Mouse (Mus musculus) hindlimb bud, embryonic 11.5 days (tissue): Measurements from ENCODE around the gene Tomm20.
"Not testable (repeated sequence)": the region's sequence is repeated elsewhere in the genome, so short reads cannot be mapped to it uniquely, and the experiment has no call there.

ENCODE experiments used
- DNase-seq: peaks from one replicate; pipeline ENCODE4 v3.0.0-alpha.2; 2012; ENCODE audit warnings: low read depth, low spot score; ENCODE audit errors: extremely low spot score

Tomm20 gene

DNA sequence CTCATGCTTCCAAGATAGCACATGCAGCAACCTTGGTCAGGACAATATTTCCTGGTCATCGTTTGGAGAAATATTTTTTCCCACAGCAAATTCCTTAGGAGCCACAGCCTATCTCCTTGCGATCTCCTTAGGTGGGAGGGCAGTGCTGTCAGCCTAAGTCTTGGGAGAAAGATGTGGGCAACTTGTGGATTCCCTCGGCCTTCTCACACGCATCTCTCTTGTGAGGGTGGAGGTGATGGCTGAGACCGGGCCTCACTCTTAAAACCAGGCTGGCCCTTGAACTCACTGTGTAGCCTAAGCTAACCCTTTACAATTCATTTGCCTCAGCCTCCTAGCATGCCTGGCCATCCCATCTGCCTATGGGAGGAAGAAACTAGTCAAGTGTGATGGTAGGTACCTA, 25.9 kb downstream of the Tomm20 start:
- DNase-seq: no peak

DNA sequence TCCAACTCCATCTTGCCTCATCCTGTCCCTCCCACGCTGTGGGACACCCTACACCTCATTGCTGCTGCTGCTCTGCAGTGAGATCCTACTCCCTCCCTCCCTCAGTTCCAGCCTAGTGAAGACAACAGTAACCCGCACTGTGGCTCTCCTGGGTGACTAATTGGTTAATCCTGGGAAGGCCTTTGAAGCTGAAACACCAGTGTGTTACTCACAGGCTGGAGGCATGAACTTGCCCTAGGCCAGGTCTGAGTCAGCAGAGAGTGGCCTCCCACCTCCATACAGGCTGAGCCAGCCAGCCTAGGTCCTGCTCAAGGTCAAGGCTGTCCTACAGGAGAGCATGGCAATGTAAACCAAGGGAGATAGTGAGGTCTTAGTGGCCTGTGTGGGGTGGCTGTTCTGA, 26.4 kb downstream of the Tomm20 start:
- no peak for DNase-seq

DNA sequence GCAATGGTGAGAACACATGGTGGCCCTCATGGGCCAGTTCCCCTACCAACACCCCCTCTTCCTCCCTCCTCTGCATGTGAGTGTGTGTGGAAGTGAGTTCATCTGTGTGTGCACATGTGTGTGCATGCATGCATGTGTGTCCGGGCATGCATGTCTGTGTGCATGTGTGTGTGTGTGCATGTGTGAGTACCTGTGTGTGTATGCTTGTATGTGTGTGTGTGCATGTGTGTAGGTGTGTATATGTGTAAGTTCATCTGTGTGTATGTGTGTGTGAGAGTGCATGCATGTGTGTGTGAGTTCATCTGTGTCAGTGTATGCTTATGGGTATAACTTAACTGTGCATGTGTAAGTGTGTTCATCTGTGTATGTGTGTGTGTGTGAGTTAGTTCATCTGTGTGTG, 27.3 kb downstream of the Tomm20 start:
- no peak for DNase-seq

DNA sequence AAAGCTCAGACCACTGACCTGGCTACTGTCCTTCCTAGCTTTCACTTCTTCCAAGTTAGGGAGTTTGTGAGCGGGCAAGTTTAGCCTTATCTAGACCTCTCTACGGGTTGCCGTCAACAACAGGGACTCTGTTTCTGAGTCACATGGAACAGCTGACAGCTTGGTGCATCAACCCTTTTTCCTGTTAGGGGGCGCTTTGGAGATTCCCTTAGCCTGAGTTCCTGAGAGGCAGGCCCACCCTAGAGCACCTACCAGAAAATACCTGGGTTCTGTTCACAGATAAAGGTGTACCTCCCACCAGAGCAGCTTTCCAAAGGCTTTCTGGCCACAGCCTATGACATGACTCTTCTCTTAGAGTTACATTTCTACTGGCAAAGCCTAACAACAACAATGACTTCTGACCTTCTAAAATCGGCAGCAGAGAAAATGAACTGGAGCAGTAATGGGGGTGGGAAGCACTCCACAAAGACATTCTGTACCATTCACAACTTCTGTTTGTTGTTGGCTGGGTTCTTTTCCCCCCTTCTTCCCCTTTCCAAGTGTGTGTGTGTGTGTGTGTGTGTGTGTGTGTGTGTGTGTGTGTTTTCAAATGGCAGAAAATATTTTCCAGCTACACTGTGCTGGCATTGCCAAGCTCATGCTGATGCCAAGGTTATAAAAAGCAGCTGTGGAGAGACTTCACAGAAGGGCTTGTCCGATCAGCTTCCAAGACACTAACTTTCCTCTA, 28.3 kb downstream of the Tomm20 start:
- DNase-seq: no peak

DNA sequence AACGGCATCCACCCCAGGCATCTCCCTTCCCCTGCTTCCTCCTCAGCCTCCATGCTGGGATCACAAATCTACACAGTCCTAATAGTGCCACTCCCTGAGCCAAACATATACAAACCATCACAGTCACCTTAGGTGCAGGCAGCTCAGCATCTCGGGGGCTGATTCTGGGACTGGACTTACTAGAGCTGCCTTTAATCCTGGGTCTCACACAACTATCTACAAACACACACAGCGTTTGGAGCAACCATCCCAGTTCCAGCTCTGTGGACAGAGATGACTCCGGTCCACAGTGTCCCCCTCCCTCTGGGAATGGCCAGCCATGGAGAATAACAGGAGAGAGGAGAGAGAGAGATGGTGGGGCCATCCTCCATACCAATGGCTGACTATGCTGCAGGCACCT, 29.0 kb downstream of the Tomm20 start:
- DNase-seq: no peak

DNA sequence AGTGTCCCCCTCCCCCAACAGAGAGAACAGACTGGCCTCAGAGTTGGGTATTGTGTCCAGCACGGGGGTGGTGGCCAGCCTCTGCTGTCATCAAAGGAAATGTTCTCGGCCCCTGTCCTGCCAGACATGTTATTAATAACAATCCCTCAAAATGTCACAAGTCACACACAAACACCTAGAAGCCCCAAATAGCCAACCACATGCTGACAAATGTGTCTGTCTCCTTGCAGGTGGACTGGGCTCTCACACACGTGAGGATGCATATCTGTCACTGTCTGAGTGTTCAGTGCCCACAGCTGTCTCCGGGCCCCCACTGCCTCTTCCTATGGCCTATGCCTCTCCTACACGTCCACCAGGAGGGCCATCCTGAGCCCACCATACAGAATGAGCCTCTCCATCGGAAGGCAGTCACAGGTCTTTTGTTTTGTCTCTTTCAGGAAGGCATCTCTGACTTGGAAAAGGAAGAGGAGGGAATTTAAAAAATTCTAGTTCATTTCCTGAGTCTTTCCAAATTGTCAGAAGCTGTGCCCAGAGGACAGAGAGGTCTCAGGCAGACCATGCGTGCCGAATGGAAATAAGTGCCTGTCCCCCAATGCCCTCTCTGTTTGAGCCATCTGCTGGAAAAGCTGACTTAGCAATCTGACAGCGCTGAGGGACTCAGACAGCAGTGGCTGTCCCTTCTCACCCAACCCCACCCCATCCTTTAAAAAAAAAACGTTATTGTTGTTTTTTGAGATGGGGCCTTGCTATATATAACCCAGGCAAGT, 30.9 kb downstream of the Tomm20 start:
- no peak for DNase-seq

DNA sequence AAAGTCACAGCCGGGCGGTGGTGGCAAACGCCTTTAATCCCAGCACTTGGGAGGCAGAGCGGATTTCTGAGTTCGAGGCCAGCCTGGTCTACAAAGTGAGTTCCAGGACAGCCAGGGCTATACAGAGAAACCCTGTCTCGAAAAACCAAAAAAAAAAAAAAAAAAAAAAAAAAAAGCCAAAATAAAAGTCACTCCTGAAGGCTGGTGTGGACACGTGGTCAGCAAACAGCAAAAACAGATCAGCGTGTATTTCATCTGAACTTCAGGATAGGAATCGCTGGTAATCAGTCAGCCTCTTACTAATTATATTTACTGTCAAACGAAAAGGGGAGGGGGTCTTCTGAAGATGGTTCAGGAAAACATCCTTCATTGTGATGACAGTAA, 31.5 kb downstream of the Tomm20 start:
- not testable (repeated sequence) for DNase-seq

DNA sequence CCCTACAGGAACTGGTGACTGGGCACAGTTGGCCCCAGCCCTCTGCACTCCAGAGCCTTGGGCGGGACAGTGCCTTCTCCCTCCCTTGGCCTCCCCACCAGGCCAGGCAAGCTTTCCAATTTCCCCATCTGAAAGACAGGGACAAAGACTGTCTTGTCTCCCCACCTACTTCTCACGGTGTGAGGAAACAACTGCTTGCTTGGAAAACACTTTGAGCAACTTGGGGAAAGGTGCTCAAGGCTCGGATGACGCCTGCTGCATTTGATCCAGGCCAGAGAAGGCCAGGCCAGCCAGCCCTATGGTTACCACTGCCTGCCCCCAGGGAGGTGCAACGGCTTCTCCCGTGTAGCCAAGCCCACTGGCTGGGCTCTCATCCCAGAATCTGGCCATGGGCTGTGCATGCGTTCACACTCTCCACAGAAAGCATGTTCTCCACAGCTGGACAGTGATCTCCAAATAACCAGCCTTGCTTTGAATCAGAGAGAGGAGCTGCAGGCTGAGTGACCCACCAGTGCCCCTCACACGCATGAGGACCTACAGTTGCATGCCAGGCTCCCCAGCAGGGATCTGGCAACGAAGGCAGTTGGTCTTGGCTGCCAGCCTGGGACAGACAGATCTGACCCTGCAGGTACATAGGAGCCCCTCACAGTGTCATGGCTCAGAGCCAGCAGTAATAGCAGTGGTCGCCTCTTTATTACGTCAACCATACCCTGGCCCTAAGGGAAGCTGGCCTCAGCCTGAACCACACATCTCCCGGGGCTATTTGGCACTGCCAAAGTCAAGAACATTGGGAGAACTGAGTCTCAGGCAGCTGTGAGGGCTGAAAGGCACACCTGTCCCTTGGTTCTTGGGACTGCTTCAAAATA, 32.2 kb downstream of the Tomm20 start:
- DNase-seq: no peak

DNA sequence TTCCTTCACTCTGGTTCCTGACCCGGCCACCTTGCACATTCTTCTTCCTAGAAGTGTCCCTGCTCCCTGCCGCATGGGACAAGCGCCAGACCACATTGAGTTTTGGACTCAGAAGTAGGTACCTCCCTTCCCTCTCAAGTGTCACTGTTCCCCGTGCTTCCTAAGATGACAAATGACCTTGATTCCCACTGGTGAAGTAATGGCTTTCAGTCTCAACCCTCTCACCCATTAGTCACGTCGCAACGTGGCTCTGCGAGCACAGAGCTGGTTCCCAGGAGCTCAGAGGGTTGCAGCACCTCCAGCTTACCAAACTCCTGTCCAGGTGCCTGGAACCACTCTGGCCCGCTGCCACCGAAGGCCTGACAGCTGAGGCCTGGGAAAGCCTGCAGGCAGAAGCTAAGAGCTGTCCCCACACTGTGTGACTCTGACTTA, 36.3 kb downstream of the Tomm20 start:
- DNase-seq: no peak

DNA sequence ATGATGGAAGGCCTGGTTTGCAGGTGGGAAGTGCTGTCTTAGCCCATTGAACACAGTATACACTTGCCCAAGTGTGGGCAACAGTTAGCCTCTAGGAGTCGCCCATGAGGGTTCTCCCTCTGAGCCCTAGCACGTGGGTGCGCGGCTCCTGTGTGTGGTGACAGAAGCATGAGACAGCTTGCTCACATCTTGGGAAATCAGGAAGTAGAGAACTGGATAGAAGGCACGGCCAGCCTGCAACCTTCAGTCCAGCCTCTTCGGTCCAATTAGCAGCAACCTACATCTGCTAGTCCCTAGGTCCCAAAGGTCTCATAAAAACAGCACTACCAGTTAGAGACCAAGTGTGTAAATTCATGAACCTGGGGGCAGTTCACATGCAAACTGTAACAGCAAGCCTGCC, 36.8 kb downstream of the Tomm20 start:
- no peak for DNase-seq

DNA sequence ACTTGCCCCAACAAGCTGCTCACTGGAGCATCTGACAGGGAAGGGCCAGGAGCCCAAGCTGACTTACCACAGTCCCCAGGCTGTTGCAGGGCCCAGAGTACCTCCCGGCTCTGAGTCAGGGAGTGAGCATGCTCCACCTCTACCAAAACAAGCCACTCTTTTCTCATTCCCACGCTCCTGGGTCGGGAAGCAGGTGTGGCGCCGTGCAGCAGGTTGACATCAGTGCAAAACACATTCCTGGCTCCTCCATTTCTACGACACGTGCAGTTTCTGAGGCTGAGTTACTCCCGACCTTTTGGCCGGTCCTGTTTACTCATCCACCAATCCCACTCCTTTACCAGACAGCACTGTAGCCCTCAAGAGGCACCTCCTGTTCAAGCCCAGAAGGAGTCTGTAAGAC, 37.7 kb downstream of the Tomm20 start:
- DNase-seq: no peak

DNA sequence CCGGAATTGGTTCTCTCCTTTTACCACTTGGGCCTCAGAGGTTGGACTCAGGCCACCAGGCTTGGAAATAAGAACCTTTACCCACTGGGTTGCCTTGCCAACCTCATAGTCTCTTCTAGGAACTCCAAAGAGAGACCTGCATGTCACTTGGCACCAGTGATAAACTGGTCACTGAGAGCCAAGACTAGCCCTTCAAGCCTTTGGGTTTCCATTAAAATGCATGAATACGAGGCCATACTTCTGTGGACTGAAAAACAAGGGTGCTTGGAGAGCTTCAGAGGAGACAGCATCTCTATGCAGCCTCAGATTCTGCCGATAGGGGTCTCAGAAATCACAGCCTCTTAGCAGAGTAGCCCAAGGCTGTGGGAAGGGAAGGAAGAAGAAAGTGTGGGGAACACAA, 38.3 kb downstream of the Tomm20 start:
- no peak for DNase-seq

DNA sequence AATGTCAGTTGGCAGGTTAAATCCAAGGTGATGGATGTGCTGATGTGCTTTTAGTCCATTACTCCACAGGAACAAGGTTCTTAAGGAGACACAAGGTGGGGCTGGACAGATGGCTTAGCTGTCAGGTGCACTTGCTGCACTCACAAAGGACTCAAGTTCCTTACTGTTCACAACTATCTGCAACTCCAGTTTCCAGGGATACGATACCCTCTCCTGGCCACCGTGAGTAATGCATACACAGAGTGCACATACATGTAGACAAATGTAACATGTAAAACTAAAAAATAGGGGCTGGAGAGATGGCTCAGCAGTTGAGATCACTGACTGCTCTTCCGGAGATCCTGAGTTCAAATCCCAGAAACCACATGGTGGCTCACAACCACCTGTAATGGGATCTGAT, 40.3 kb downstream of the Tomm20 start:
- no peak for DNase-seq

DNA sequence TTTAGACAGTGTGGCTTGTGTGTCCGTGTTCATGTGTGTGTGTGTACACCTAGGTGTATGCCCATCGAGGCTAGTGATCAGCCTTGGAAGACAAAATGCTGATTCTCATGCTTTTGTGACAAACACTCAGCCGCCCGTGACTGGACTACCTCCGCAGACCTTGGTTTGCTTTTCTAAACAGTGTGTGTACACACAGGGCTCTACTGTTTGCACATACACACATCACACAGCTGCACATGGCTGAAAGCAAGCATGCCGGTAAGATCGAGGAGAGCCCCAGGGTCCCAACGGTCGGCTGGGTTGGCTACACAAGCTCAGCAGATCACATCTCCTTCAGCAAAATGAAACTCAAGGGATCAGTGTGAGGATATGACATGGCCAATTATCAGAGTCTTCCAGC, 41.7 kb downstream of the Tomm20 start:
- DNase-seq: no peak

DNA sequence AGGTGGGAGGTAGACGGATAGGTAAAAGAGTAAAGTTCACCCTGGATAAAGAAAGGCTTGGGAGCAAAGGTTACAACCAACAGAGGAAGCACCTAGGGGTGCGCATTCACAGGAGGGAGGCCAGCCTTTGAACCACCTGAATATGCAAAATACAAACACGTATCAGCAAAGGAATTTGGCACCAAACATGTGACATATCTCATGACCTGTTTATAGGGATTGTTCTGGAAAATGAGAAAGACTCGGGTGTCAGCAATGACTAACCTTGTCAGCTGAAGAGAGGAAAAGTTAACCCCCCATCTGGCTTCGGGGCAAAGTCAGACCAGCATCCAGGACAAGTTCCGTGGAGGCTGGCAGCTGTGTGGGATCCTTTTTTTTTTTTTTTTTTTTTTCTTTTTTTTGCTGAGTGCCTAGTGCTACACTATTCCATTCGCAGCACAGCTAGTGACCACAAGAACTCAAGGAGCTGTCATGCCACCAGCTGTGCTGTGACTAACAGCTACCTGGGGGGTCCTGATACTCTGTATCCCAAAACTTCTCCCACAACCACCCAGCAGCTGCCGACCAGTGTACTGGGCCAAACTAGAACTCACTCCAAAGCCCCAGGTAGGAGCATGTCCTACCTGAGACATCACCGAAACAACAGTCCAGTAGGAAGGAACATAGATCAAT, 42.3 kb downstream of the Tomm20 start:
- no peak for DNase-seq

DNA sequence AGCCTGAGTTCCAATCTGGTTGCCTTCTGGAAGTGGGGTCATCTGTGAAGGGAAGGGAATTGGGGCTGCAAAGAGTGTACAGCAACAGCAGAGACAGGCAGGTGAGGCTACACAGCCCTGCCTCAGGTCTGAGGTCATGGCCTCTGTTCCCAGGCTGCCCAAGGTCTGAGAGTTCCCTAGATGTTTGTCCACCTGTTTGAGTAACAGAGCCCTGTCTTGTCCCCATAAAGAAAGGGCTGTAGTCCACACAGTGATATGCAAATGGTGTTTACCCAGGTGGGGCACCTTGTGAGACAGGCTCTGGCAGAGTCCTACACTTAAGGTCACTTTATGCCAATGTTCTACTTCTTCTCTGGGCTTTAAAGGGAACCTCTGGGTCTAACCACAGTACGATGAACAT, 44.0 kb downstream of the Tomm20 start:
- no peak for DNase-seq

DNA sequence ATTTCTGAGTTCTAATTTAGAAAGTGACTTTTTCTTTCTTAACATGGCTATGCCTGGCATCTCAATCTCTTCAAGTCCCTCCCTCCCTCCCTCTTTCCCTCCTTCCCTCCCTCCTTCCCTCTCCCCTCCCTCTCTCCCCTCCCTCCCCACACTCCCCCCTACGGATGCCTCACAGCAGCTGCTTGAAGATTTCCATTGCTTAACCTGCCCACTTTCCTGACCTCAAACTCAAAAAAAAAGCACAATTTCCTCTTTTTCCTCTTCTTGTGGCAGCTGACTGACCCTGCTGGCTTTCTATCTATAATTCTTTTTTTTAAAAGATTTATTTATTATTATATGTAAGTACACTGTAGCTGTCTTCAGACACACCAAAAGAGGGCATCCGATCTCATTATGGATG, 44.6 kb downstream of the Tomm20 start:
- no peak for DNase-seq

DNA sequence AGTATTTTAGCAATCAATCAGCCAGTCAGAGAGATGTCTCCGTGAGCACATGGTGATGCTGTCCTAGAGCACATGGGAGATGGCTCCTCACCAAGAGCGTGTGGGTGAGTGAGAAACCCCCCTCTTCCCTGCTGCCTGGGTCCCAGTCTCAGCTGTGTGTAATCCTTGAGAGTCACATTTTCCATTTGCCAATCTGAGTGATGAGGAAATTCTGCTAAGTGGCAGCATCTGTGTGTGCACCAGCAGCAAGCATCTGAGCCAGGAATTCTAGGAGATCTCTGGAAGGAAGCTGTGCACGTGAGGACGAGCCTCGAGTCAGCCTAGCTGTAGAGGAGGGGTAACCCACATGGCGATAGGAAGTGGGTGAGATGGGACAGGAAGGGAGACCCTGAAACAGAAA, 50.5 kb downstream of the Tomm20 start:
- DNase-seq: no peak

DNA sequence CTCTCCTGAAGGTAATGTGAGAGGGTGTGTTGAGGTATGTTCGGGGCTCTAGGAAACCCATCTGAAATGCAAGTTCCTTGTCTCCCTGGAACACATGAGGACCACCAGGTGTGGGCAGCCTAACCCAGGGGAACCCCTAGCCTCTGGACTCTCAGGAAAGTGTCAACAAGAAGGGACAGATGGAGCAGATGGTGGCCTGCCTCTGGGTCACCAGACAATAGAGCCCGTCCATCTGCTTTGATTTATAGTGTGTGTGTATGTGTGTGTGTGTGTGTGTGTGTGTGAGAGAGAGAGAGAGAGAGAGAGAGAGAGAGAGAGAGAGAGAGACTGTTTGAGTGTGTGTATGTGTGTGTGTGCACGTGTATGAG, 58.0 kb downstream of the Tomm20 start:
- DNase-seq: no peak

DNA sequence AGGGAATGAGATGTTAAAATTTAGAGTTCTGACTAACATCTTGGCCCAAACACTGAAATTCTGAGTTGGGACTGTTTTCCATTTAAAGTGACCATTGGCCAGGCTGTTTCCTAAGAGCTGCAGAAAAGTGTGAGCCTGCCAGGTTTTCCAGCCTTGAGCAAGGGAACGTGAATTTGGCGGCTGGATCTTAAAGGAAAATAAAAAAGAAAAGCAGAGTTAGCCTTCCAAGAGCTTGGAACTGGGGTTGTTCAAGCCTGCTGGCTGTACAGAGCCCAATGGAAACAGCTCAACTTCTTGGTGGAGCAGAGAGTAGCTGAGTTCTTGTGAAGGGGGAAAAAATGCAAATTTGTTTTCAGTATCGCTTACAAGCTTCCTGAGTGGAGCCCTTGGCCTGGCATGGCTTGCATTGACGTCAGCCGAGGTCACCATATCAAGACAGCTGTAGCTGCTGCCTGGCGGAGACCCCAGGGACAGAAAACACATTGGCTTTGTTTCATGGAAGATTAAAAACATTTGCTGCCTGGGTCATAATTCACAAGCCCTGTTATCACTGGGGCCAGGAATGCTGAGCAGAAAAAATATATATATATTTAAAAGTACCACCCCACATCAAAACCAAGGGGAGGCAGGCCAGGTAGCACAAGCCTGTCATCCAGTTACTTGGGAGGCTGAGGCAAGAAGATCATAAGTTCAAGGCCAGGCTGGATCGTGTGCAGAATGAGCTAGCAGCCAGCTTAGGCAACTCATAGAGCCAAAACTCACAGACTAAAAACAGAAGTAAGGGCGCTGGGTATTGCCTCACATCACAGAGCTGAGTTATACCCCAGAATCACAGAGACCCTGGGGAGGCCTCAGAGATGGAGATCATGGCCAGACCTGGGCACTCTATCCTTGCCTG, 58.7 kb downstream of the Tomm20 start:
- no peak for DNase-seq
